In the genomic region with DNA sequence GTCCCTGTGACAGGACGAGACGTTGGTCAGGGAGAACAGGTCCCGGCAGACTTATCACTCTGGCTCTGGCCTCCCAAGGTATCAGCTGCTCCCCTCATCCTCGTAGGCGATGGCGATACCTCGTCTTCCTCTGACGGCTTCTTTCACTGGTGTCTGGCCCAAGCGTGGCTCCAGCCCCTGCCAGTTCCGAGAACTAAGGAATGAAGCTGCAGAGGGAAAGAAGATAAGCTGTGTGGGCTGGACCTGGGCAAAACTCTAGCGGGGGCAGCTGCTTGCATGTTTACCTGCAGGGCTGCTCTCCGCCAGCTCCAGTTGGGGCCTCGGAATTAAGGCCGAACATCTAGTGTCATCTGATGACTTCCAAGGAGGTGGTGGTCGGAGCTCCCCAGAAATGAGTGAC, we compare ENCODE assay signal across 26 mouse cellular contexts. TPM values are rescaled to one million over a fixed set of nuclear protein-coding genes. Genes with fewer than 3 reads are reported as not detected.
"Had no signal": no experiment of that assay in that cellular context is flagged by ENCODE, and none has a peak within 500 bp of the region (broad histone marks: within the 10 kb centered on the region; RNA-seq: fewer than 3 reads in every experiment).

No protein-coding gene starts in this region.

- H3K4me3 ChIP-seq: gastrocnemius, adult 2 months; heart, embryonic 10.5 days; heart, embryonic 12.5 days; hindbrain, embryonic 10.5 days; hindbrain, embryonic 12.5 days; intestine, embryonic 15.5 days; layer of hippocampus, adult 2 months; left cerebral cortex, adult 2 months; limb, embryonic 10.5 days; limb, embryonic 12.5 days; liver, embryonic 12.5 days had no signal

- H3K9me3 ChIP-seq: heart, embryonic 10.5 days; heart, embryonic 12.5 days; hindbrain, embryonic 10.5 days; hindbrain, embryonic 12.5 days; intestine, embryonic 15.5 days; limb, embryonic 10.5 days; limb, embryonic 12.5 days; liver, embryonic 12.5 days had no signal

- H3K27me3 ChIP-seq: heart, embryonic 12.5 days; hindbrain, embryonic 12.5 days; intestine, embryonic 15.5 days; limb, embryonic 12.5 days; liver, embryonic 12.5 days had no signal

- ATAC-seq: hindbrain, embryonic 16.5 days; inflammation-experienced regulatory T-cells, adult 6 months; intestine, embryonic 15.5 days; intestine, postnatal 0 days; liver, embryonic 12.5 days had no signal

- DNase-seq: gastrocnemius, adult 2 months; gastrocnemius, postnatal 10 days; gastrocnemius, postnatal 25 days; heart, adult 18-20 months; heart, postnatal 10 days; heart, postnatal 4 days; kidney, adult 18-20 months; kidney, adult 8-10 months; kidney, postnatal 10 days; kidney, postnatal 25 days; kidney, postnatal 4 days; liver had no signal

- H3K9ac ChIP-seq: heart, embryonic 12.5 days; hindbrain, embryonic 12.5 days; hindbrain, embryonic 14.5 days; intestine, embryonic 15.5 days; limb, embryonic 12.5 days; liver, embryonic 12.5 days had no signal

- H3K4me2 ChIP-seq: heart, embryonic 12.5 days; hindbrain, embryonic 12.5 days; hindbrain, embryonic 14.5 days; intestine, embryonic 15.5 days; limb, embryonic 12.5 days; liver, embryonic 12.5 days had no signal

- H3K27ac ChIP-seq: gastrocnemius, adult 2 months; heart, embryonic 10.5 days; hindbrain, embryonic 10.5 days; hindbrain, embryonic 12.5 days; hindbrain, embryonic 14.5 days; intestine, embryonic 15.5 days; layer of hippocampus, adult 2 months; left cerebral cortex, adult 2 months; limb, embryonic 10.5 days; limb, embryonic 12.5 days; liver, embryonic 12.5 days had no signal

RNA-seq across cellular contexts. Expression of a gene that starts 6.2 kb away (rescaled TPM):
- polyA plus RNA-seq: inflammation-experienced regulatory T-cells, adult 6 months had no signal

RNA-seq across cellular contexts. Expression of a gene that starts 17.1 kb away (rescaled TPM):
- polyA plus RNA-seq: inflammation-experienced regulatory T-cells, adult 6 months had no signal
